Comparison of ENCODE assay signal across 12 mouse cellular contexts in genomic region chr10:83758732-83759131, GRCm38 (mm10).
"Had no signal": no experiment of that assay in that cellular context is flagged by ENCODE, and none has a peak within 500 bp of the region (broad histone marks: within the 10 kb centered on the region; RNA-seq: fewer than 3 reads in every experiment).

No protein-coding gene starts in this region.

- DNase-seq: kidney, adult 18-20 months; kidney, adult 9 months; kidney, postnatal 14 days; kidney, postnatal 4 days; layer of hippocampus, postnatal 36 days; liver, postnatal 0 days; lung, embryonic 14.5 days; lung, postnatal 36 days; retina, postnatal 1 day; spleen, adult 18-20 months; thymus, adult 18-20 months; thymus, postnatal 36 days had no signal
